Mouse (Mus musculus) granulocyte monocyte progenitor cell, adult 5-6 weeks (primary cell): ENCODE measurements at regions not wholly inside any gene's neighbourhood (a gene's known extent, or its start where the extent isn't known, plus 50 kb on each side); places are given as distances from the start of the nearest gene placed in this dataset.
A peak's percentile ranks its signal among the peaks of the same experiment; 100 is the strongest.

Source experiments
- ATAC-seq: replicated peaks from 2 replicates; pipeline ENCODE4 v1.8.0; 2016; ENCODE audit warnings: mild to moderate bottlenecking, moderate TSS enrichment, inconsistent platforms; ENCODE audit not compliant: poor library complexity, severe bottlenecking

DNA sequence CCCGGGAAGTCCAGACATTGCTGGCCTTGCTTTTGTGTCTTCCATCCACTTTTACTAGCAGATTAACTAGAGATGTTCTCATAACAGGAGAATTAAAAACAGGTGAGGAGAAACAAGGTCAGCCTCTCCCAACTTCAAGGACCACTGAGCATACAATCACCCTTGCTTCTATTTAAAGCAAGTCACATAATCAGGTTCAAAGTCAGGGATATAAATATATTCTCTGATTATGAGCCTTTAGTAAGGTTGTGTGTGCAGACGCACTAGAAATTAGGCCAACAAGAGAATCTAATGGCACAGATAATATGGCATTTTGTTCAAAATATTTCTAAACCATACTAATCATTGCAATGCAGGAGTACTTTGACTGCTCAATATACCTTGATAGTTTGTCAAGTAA is 1134.2 kb upstream of the Cited2 start:
- ATAC-seq, result no peak

DNA sequence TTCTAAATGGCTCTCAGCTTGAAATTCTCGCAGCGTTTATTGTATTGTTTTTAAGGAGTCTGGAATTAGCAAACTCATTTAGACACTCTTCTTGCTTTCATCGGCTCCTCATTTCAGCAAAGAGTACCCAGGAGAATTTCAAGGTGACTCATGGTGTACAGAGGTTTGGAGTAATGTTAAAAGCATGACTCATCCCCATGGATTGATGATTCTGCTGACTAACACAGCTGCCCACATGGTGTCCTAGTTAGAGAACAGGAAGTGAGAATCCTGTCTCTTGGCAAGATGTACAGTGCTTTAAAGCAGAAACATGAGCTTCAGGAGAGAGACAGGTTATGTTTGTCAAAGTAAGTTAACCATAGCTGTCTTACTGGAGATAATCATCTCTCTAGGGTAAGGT is 1133.6 kb upstream of the Cited2 start:
- peak; percentile 99 for ATAC-seq

DNA sequence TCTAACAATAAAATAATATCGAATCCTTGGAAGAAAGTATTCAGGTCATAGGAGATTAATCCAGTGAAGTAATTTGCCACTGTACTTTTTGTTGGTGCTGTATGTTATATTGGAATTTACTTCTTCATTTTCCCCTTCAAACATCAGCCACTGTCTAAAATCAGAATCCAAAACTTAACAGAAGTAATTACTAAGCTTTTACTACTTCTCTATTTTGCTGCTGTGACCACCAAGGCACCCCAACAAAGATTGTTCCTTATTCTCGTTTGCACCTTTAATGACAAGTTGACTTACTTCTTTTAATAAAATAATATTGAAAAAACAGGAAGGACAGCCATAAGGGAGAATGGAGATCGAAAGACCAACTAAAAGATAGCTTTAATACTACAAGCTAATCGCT is 1130.1 kb upstream of the Cited2 start:
- peak; percentile 59 for ATAC-seq

DNA sequence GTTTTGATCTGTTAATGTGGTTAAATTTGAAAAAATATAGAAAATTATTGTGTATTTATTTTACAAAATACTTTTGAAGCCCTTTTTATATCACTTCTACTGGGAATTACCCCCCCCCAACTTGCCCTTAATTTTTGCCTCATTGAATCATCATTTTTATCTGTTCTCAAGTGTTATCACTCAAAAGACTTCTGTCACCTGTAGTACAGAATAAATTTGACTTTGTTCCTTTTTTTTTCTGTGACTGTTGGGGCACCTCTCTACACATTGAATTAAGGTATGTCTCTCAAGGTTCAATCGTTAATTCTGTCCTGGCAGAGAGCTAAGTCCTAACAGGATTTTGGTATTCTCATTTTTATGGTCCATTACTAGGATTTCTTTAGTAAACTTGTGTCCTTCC is 1123.0 kb upstream of the Cited2 start:
- no peak for ATAC-seq

DNA sequence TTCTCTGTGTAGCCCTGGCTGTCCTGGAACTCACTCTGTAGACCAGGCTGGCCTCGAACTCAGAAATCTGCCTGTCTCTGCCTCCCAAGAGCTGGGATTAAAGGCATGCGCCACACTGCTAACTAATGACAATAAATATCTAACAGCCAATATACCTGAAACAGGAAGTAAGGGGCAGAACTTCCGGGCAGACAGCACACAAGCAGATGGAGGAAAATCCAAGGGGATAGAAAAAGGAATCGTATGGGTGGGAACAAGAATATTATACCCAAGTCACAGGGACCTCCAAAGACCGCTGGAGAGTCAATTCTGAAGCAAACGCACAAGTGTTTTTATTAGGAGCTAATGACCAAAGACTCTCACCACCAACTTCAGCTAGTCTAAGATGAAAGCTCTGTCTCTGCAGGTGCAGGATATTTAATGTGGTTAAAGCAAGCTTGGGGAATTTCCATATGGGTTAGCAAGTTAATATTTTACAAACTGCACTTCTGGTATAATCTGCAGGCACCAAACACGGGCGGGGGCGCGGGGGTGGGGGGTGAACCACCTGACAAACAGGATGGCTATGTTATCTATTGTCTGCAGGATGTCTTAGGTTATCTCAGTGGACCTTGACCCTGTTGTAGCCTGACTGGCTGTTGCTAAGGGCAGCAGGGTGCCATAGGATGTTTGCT is 1122.3 kb upstream of the Cited2 start:
- ATAC-seq, result no peak

DNA sequence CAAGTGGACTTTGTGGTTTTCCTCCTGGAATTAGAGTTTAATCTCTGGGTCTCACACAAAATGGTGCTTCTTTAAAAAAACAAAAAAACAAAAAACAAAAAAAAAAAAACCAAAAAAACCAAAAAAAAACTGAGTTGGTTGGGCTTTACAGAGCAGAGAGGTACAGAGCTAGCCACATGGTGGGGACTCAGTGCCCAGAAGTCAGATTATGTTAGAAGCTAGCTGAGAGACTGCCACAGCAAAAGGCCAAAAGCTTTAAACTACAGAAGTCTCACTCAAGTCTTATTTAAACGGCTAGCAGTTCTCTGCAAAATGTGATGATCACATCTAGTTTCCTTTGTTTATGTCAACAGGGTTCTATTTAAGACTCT is 1121.8 kb upstream of the Cited2 start:
- ATAC-seq, result no peak

DNA sequence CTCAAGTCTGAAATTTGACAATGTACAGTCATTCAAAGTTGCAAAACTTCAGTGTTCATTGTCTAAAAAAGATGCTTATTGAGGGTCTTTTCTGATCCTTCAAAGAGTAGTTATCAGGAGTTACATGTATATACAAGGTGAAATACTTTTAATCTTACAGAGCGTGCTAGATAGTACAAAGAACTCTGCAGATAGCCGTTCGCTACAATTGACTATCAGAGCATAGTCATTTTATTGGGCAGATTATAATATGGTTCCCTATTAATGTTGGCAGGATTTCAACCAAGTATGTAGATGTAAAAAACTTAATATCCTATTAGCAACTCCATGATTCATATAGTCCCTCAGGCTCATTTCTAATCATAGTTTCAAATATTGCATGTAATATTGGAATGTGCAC is 1114.7 kb upstream of the Cited2 start:
- ATAC-seq, result no peak

DNA sequence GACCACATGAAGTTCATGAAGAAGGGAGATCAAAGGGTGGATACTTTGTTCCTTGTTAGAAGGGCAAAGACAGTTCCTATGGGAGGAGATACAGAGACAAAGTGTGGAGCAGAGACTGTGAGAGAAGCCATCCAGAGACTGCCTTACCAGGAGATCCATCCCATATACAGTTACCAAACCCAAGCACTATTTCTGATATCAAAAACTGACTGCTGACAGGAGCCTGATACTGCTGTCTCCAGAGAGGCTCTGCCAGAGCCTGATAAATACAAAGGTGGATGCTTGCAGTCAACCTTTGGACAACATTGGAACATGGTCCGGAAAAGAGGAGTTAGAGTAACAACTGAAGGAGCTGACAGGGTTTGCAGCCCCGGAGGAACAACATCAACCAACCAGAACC is 1104.3 kb upstream of the Cited2 start:
- ATAC-seq, result no peak

DNA sequence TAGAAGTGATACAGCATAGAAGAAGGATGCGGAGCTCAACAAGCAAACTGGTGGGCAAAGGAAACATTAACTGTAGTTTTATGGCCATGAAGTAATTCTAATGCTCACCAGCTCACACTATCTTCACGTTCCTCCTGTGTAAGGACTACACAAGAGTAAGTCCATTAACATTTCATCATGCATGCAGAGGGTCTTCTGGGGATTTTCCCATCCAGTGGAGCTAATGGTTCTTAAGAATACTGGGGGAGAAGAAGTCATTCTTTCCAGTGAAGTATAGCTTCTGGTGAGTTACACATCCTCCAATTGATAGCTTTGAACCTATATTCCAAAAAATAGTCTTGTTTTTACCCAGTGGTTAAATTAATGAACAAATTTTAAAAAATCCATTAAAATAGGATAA is 1103.4 kb upstream of the Cited2 start:
- ATAC-seq, result no peak

DNA sequence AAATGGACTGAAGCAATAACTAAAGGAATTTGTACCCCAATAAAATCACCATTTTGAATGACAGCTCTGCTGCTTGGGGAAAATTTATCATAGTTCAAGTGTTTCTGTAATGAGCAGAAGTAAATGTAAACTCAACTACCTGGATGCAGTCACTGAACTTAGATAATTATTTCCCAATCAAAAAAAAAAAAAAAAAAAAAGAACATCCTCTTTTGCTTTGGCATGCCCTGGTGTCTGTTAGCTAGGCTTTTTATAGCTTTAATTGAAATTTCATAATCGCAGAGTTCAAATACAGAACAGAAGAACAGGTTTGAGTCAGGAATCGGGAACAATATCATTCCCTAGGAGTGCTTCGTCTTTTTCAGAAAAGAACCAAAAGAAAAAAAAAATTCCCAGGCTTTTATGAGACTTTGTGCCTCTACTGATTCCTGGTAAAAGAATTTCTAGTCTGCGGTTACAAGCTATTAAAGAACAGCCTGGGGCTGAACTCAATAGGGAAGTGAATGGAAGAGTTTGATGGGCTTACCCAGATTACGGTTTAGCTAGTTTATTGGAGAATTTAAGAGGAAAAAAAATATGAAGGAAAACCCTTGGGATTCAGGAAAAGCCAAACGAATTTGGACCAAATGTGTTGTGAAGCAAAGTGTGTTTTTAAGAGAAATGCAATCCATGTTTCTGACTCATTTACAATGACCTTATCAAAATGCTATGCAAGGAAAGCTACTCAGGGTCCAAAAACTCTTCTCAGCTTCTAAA is 1102.0 kb upstream of the Cited2 start:
- peak; percentile 89 for ATAC-seq

DNA sequence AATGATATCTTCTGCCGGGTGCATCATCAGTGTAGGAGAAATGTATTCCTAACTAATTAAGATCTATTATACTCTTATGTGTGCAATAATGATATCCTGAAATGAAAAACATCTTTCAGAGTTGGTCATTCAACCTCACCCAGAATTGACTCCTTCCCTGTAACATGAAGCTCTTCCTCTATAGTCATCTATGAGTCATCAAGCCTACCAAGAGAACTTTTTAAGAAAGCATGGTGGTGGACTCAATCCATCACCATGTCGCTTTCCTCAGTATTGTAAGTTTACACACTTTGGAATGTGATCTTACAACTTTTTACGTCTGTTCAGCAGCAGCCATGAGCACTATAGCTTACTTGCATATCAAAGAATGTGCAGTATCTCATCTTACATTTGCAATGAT is 1100.2 kb upstream of the Cited2 start:
- ATAC-seq, result no peak

DNA sequence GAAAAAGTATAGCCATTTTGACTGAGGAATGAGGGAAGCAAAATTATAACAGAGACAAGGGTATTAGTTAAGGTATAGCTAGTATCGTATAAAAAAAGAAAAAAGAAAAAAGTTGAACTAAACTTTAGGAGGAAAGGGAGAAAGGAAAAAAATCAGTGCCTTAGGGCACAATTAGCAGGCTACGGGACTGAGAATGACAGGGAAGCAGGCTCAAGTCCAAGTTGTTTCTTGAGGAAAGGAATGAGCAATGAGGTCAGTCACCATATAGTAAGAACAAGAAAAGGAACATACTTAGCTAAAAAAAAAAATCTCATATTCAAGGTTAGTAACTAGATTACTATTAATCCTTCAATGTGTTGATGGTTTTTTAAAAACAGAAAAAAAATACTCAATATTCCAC is 1089.8 kb upstream of the Cited2 start:
- no peak for ATAC-seq

DNA sequence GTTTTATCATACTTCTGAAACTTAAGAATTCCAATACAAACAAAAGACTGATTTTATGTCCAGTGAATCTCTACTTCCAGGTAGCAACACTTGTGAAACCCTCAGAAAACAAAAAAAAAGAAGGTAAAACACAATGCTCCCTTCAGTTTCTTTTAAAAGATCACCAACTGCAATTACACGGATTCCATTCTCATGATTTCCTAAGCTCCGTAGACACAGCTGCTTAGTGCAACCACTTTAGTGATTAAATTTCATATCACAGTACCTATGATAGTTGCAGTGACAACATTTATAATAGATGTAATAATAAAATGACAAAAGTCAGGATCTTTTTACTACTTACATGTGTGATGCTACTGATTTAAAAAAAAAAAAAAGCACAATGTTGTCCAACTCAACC is 1087.6 kb upstream of the Cited2 start:
- no peak for ATAC-seq

DNA sequence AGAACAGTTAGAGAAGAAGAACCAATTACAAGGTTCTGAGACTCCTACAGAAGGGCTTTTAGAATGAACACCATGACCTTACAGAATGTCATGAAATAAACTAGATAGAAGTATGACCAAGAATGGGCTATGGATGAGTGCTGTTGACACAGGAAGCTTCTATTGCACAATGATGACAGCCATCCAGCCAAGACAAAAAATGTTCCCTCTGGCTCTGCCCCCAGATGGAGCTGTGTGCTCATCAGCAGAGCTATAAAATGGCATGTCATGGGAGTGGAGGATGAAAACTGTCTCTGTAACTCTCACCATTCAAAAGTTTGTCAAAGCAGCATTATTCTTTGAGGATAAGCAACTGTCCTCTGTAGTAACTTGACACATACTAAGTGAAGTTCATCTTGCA is 1086.0 kb upstream of the Cited2 start:
- peak; percentile 100 for ATAC-seq

DNA sequence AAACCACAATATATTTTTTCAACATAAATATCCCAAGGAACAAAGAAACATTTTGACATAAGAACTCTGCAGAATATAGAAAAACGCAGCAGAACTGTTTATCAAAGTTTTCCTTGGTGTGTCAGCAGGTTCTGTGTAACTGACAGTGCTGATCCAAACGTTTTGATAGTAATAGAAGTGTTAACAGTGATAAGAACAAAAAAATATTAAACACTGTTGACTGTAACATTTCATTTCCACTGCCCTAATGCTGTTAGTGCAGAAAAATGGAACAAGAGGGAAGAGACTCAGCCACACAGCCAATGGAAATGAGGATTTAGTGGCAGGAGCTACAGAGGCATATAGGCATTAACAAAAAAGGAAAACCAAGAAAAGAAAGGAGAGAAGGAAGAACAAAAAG is 1084.9 kb upstream of the Cited2 start:
- no peak for ATAC-seq

DNA sequence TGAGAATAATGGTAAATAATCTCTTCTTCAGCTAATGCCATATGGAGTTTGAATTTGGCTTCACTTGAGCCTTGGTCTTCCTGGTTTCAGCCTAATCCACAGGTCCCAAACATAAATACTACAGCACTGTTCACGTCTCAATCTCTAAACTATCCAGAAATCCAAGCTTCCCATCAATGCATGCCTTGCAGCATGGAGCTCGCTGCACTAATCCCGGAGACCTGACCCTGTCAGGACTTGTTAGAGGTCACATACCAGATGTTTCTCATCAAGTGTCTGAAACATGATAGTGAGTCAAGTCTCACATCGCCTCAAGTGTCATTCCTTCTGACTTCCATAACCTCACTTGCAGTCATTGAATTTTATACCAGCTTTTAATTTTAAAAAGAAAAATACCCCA is 1082.9 kb upstream of the Cited2 start:
- ATAC-seq, result no peak

DNA sequence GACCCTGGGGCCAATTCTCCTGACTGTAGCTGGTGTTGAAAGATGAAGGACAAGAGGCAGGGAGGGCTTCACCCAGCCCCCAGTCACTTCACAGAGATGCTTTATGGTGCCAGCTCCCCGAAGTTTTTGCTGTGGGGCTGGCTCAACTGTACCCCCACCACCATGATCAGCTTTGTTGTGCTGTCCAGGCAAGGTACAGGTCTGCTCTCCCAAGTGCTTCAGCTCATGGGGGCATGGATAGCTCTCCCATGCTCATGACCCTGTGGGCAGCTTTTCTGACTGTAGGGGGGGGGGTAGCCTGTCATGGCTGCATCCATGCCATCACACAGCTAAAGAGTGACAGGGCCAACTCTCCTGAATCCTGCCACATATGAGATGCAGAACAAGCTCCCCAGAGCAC is 1072.9 kb upstream of the Cited2 start:
- no peak for ATAC-seq

DNA sequence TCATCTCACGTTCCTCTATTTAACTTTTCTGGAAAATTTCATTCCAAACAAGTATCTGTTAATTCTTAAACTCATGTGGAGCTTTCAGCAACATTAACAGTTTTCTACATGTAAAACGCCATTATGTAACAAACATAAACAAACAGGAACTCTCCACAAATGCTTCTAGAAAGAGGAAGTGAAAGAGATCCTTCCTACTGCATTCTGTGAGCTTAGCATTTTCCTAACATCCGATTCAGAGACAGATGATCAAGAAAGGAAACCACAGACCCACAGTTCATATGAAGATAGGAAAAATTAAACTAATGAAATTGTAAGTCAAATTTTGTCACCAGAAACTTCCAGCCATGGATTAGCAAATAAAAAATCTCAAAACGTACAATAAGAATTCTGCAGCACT is 1070.6 kb upstream of the Cited2 start:
- peak; percentile 96 for ATAC-seq

DNA sequence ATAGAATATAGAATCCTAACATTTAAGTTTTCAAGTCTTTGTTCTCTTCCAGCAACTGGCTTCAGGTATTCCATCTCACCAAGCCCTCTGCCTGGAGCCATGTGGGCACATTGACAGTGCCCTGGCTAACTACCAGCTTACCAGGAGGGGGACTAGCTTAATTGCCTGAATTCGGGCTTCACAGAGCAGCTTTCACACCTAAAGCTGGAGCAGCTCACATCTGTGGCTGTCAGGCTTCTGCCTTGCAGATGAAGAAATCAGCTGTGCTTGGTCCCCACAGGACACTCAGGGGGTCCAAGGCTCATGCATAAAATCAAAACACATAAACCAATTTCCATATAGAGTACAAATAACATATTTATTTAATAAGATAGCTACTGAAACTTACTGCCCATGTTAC is 1058.5 kb upstream of the Cited2 start:
- ATAC-seq, result no peak

DNA sequence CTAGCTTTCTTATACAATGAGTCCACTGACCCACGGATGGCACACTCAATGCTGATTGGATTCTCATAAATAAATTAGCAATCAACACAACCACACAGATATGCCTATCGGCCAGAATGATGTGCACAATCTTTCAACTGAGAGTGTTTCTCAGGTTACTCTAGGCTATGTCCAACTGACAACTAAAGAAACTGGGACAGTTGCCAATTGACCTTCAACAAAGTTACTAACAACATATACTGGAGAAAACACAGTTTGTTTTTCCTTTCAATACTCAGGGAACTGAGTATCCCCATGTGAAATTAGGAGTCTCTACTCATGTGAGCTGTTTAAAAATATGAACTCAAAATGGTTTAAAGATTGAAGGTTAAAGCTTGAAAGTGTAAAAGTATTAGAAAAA is 1052.7 kb upstream of the Cited2 start:
- no peak for ATAC-seq

DNA sequence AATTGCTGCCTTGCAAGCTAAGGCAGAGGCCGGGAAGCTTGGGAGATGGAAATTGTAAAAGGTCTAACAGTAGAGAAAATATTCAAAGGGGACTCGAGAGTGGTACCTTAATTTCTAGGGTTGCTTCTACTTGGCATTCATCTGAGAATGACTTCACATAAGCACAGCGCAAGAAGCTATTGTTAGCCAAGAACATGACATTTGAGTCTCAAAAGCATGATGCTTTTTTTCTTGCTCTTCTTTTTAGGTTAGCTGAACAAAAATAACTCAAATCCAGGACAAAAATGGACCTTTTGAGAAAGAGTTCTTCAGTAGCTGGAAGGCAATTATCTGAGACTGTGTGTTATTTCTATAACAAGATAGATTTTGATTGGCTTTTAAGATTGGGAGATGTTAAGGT is 1042.0 kb upstream of the Cited2 start:
- ATAC-seq, result no peak

DNA sequence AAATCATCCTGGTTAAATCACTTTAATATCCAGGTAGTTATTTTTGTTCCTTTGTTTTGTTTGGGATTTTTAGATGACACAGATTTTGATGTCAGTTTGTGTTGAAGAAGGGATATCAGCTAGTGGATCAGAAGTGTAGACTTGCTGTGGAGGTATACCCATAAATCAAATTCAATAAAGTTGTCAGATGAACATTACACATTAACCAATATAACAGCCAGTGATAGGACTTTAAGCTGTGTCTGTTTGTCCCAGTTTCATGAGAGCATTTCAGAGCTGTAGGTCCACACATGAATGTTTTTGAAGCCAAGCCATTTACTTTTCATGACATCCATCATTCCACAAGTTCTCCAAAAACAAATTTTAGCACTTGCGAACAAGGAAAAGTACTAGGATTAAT is 1037.7 kb upstream of the Cited2 start:
- no peak for ATAC-seq
